Mouse (Mus musculus) MEL-GATA-1-ER (cell line): ENCODE results near the gene Cacna2d3.

Experiments used
- DNase-seq: peaks from one replicate; pipeline ENCODE4 v3.0.0-alpha.2; 2012; ENCODE audit warnings: low read depth; ENCODE audit errors: extremely low read depth

The Cacna2d3 gene

DNA sequence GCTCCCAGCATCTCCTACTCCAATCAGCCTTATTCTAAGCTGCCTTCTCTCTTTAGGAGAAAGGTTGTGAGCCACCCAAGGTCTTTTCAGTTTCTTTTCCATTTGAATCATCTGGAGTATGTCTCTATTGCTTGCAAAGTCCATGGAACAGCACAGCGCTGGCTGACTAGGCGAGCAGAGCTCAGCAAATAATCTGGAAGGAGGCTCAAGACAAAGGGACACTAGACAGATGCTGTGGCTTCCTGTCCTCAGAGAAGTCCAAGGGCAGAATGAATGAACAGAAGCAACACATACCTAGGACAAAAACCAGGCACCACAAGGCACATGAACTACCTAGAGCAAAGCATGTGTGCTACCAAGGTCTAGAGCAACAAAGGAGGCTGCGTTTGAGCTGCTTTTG lies 328.8 kb downstream of the Cacna2d3 start:
- no peak for DNase-seq

DNA sequence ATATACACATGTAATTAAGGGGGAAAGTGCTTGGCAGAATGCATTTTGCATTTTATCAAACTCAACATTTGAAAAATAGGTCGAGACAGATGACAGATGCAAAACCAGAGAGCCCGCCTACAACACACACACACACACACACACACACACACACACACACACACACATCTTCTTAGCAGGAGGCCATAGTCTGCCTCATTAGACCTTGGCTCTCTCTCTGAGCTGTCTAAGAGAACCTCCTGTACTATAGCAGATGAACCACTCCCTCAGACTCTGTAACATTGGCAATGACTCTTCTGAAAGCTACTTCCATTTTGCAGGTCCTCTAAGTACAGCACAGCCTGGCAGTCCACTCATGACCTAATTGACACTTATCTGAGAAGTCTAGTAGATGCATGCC lies 330.2 kb downstream of the Cacna2d3 start:
- DNase-seq = no peak

DNA sequence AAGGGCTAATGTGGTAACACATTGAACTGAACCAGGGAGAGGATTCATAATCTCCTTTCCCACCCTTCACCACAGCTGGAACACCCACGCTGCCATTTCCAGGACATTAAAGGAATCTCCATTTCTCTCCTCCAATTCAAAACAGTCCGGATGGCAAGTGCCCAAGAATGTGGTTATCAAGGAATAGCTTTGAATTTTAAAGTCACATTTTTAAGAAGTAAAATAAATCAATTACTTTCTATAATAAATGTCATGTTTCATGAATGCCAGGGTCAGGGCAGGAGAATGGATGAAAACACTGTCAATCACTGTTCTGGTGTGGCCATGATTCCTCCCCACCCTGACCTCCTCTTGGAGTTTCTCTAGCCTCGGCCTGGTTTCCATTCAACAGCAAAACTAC lies 333.9 kb downstream of the Cacna2d3 start:
- no peak for DNase-seq

- DNase-seq = no peak
These were observed 336.2 kb downstream of the Cacna2d3 start for GRCm38 (mm10) chr14:29385500-29385899.

GRCm38 (mm10) chr14:29382786-29383185 lies 338.9 kb downstream of the Cacna2d3 start:
- DNase-seq = no peak

- DNase-seq = no peak
These were observed 354.8 kb downstream of the Cacna2d3 start for GRCm38 (mm10) chr14:29366911-29367310.

GRCm38 (mm10) chr14:29362448-29362847 lies 359.2 kb downstream of the Cacna2d3 start:
- DNase-seq = no peak

GRCm38 (mm10) chr14:29350627-29351026 lies 371.0 kb downstream of the Cacna2d3 start:
- DNase-seq = no peak

DNA sequence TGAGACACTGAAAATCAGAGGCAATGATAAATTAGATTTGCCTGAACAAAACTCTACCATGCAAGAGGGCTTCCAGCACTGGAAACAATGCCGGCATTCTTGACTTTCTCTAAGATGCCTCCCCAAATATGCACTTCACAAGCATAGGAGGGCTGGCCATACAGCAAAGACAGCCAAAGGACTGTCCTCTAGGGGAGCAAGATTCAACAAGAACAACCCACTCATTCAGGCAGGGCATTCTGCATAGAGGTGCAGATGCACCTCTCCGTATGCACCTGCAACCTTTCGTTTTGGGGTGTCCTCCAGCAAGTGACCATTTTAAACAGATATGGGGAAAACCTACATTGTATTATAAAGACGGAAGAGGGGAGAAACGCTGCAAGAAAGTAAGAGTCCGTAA lies 380.1 kb downstream of the Cacna2d3 start:
- DNase-seq = no peak

GRCm38 (mm10) chr14:29340728-29341127 lies 380.9 kb downstream of the Cacna2d3 start:
- no peak for DNase-seq

GRCm38 (mm10) chr14:29334897-29335296 lies 386.8 kb downstream of the Cacna2d3 start:
- no peak for DNase-seq

- DNase-seq = no peak
These were observed 387.4 kb downstream of the Cacna2d3 start for GRCm38 (mm10) chr14:29334216-29334615.

- DNase-seq = no peak
These were observed 397.3 kb downstream of the Cacna2d3 start for GRCm38 (mm10) chr14:29324430-29324782.

DNA sequence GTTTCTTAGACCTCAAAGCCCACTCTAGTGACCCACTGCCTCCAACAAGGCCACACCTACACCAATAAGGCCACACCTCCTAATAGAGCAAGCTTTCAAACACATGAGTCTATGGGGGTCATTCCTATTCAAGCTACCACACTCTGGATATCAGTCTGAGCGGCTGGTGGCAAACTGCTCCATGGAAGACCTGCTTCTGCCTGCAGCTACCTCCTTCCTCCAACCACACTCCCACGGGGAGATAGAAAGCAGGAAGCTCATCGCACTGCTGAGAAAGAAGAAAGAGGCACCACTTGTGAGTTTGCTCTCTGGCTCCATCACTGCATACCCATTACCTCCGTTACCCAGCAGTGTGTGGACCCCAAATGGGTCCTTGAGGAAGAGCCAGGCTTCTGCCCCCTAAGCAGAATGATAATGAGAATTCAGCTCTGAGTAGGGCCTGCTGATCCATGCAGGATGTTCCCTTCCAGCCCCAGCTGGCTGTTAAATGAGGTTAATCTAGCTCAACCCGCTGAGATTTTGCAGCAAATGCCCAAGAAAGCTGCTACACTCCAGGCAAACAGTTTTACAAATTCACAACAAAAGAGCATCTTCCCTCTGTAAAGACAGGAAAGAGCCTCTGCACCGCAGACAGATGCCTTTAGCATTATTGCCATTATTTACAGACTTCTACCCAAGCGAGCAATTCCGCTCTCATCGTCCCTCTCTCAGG lies 397.8 kb downstream of the Cacna2d3 start:
- DNase-seq = no peak

DNA sequence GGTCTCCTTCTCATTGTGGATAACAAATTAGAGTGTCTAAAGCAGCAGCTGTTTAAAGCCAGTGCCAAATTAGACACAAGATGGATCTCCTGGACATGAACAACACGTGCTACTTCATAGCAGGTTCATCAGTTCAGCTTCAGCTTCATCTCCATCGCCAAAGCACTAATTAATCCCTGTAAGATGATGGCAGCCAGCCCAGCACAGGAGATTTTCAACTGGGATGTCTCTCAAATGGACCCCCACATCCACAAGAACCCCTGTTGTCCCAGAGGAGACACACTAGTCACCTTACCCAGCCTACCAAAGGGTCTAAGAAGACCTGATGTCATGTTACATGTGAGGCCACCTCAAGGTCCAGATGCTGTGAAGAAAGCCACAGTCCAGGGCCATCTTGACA lies 408.2 kb downstream of the Cacna2d3 start:
- DNase-seq = no peak

GRCm38 (mm10) chr14:29305623-29306022 lies 416.0 kb downstream of the Cacna2d3 start:
- DNase-seq = no peak

DNA sequence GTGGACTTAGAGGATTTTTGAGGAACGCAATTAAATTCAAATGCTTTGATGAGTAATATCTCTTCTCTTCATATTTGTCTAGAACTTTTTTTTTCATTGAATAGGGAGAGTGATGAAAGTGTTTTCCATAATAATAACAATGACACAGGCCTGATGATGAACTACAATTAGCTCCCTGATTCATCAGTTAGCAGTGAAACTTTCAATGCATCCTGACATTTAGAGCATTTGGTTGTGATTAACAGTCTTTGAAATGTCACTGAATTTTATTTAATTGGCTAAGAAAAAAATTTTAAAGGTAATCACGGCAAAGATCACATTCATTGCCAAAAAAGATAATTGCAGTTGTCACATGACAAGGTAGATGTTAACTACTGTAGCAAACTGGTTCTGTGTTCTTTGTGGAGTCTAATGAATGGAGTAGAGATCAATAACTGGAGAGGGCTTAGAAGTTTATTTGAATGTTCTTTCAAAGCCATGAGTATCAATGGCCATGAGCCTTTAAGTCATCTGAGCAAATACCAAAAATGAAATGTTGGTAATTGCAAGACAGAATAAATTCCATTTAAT lies 425.4 kb downstream of the Cacna2d3 start:
- no peak for DNase-seq

- no peak for DNase-seq
These were observed 442.8 kb downstream of the Cacna2d3 start for GRCm38 (mm10) chr14:29278901-29279300.

- DNase-seq = no peak
These were observed 443.3 kb downstream of the Cacna2d3 start for GRCm38 (mm10) chr14:29278401-29278800.

- DNase-seq = no peak
These were observed 444.0 kb downstream of the Cacna2d3 start for GRCm38 (mm10) chr14:29277701-29278100.

- no peak for DNase-seq
These were observed 447.8 kb downstream of the Cacna2d3 start for GRCm38 (mm10) chr14:29273890-29274289.

GRCm38 (mm10) chr14:29270541-29270940 lies 451.1 kb downstream of the Cacna2d3 start:
- no peak for DNase-seq

GRCm38 (mm10) chr14:29269816-29270215 lies 451.8 kb downstream of the Cacna2d3 start:
- no peak for DNase-seq
